Mouse (Mus musculus): Measurements from ENCODE around the gene Ica1.

- no peak for TF ChIP-seq CTCF (IDR thresholded peaks at IDR 0.05; ENCODE audit: borderline replicate concordance, control insufficient read depth, extremely low read depth, insufficient read depth, low read length, poor library complexity)
- no peak for TF ChIP-seq POLR2A (IDR thresholded peaks at IDR 0.05; ENCODE audit: control insufficient read depth, extremely low read depth, insufficient read depth, low read length, poor library complexity)
Observed at GRCm38 (mm10) chr6:8742449-8742848, 35.8 kb downstream of the Ica1 start.

Data from thymus, adult 2 months (tissue).